Mouse (Mus musculus) heart, postnatal 0 days (tissue): Measurements from ENCODE around the gene Med13. TPM values are rescaled to one million over a fixed set of nuclear protein-coding genes. Genes with fewer than 3 reads are reported as not detected.

Experiments
- ATAC-seq: fragments of 200-750 bp; cut with Nextera tagmentation; 2 replicates; pipeline ENCODE4 v1.8.0; 2017; ENCODE audit warnings: low read depth, moderate number of reproducible peaks, moderate library complexity; ENCODE audit not compliant: insufficient read depth
- DNase-seq: peaks from one replicate; pipeline ENCODE4 v3.0.0-alpha.2; 2016; ENCODE audit warnings: low spot score
- H3K27ac ChIP-seq: fragments of 300-500 bp; sonication (generic); 2 replicates; pipeline ENCODE4 v1.5.1; 2014; ENCODE audit warnings: low read depth, mild to moderate bottlenecking
- H3K27me3 ChIP-seq: fragments of 300-500 bp; sonication (generic); 2 replicates; pipeline ENCODE4 v1.6.1; 2014; ENCODE audit warnings: low read length, mixed read lengths; ENCODE audit not compliant: control insufficient read depth, insufficient read depth
- H3K36me3 ChIP-seq: fragments of 300-500 bp; sonication (generic); replicated peaks from 2 replicates; pipeline ENCODE4 v1.6.1; 2014; ENCODE audit warnings: low read length, mixed read lengths; ENCODE audit not compliant: control insufficient read depth, insufficient read depth
- H3K4me1 ChIP-seq: fragments of 300-500 bp; sonication (generic); 2 replicates; pipeline ENCODE4 v1.6.1; 2014; ENCODE audit warnings: antibody characterized with exemption; ENCODE audit not compliant: control insufficient read depth, insufficient read depth
- H3K4me2 ChIP-seq: fragments of 300-500 bp; sonication (generic); 2 replicates; pipeline ENCODE4 v1.6.1; 2014; ENCODE audit warnings: low read depth, mild to moderate bottlenecking, low read length, moderate library complexity
- H3K4me3 ChIP-seq: fragments of 300-500 bp; sonication (generic); 2 replicates; pipeline ENCODE4 v1.5.1; 2014; ENCODE audit warnings: low read depth, low read length
- H3K9ac ChIP-seq: fragments of 300-500 bp; sonication (generic); replicated peaks from 2 replicates; pipeline ENCODE4 v1.6.1; 2014; ENCODE audit warnings: low read depth, low read length, mixed read lengths
- H3K9me3 ChIP-seq: fragments of 300-500 bp; sonication (generic); replicated peaks from 2 replicates; pipeline ENCODE4 v1.6.1; 2016; ENCODE audit warnings: low read length; ENCODE audit not compliant: control insufficient read depth
- CTCF ChIP-seq: IDR thresholded peaks from 2 replicates; pipeline ENCODE4 v1.5.1; 2016; ENCODE audit warnings: antibody characterized with exemption, control low read depth, low read depth
- EP300 ChIP-seq: IDR thresholded peaks from 2 replicates; pipeline ENCODE4 v1.6.1; 2016; ENCODE audit warnings: antibody characterized with exemption, low read depth
- WGBS: fragments of 180-500 bp; shearing (Covaris S2); extraction: QIAGEN DNeasy Blood & Tissue Kit; methylation state at CpG from one replicate; pipeline ENCODE4 v1.1.7; 2014; 5-methylcytosine and 5-hydroxymethylcytosine counted together
- polyA plus RNA-seq: library from polyadenylated mRNA; unstranded; fragments of >200 nt; fragmentation: Nextera tagmentation; extraction: Ambion mirVana; gene quantifications from 2 replicates; pipeline ENCODE4 v1.2.1, GENCODE M21; 2015
- total RNA-seq: library from RNA; depleted of rRNA; stranded (reverse); fragments of >200 nt; gene quantifications from 2 replicates; pipeline ENCODE4 v1.2.3, GENCODE M21; 2014; ENCODE audit warnings: low replicate concordance

Gene Med13
- total and polyA plus RNA-seq, 2 experiments from 2014 or later = 3.7 to 26.3 TPM

GRCm38 (mm10) chr11:86396518-86396917 lies 39.1 kb upstream of the Med13 start:
- no peak overlapping the region for H3K4me2 ChIP-seq
- no peak overlapping the region for H3K9ac ChIP-seq
- no peak for TF ChIP-seq CTCF
- TF ChIP-seq EP300 = no peak
- no peak overlapping the region for H3K4me3 ChIP-seq
- ATAC-seq (no peak), DNase-seq (no peak)
- H3K36me3 ChIP-seq = no peaks in the 10 kb centered on the region
- peaks cover 7% of the 10 kb centered on the region for H3K4me1 ChIP-seq
- no peaks in the 10 kb centered on the region for H3K27me3 ChIP-seq
- WGBS = 72% methylated on average over 2 of the region's 2 CpGs
- no peaks in the 10 kb centered on the region for H3K9me3 ChIP-seq
- no peak overlapping the region for H3K27ac ChIP-seq

GRCm38 (mm10) chr11:86395513-86396125 lies 38.2 kb upstream of the Med13 start:
- Histone ChIP-seq H3K4me1 (peaks cover 7% of the 10 kb centered on the region), H3K4me3 (0 out of 2 replicates have a peak overlapping the region, but pooled peaks have one; percentile 14), H3K9me3 (no peaks in the 10 kb centered on the region), H3K9ac (peak overlapping the region; percentile 33), H3K27ac (no peak overlapping the region), H3K36me3 (no peaks in the 10 kb centered on the region), H3K27me3 (no peaks in the 10 kb centered on the region), H3K4me2 (peak overlapping the region; percentile 45)
- peak; percentile 56 for DNase-seq
- ATAC-seq = peak; percentile 70
- peak; percentile 65 for TF ChIP-seq CTCF
- TF ChIP-seq EP300 = no peak
- WGBS = 7% methylated on average over 9 of the region's 9 CpGs

- Histone ChIP-seq H3K36me3 (no peaks in the 10 kb centered on the region), H3K27ac (no peak overlapping the region), H3K4me1 (peaks cover 7% of the 10 kb centered on the region), H3K27me3 (no peaks in the 10 kb centered on the region), H3K4me3 (no peak overlapping the region), H3K4me2 (no peak overlapping the region), H3K9me3 (no peaks in the 10 kb centered on the region), H3K9ac (no peak overlapping the region)
- TF ChIP-seq EP300 (no peak), CTCF (no peak)
- ATAC-seq = no peak
- DNase-seq = no peak
- WGBS = 85% methylated on average over 4 of the region's 4 CpGs
Measured at GRCm38 (mm10) chr11:86395100-86395499, 37.7 kb upstream of the Med13 start.

- 51% methylated on average over 7 of the region's 7 CpGs for WGBS
- no peak for TF ChIP-seq EP300
- TF ChIP-seq CTCF = no peak
- Histone ChIP-seq H3K4me2 (no peak overlapping the region), H3K4me1 (peaks cover 7% of the 10 kb centered on the region), H3K9me3 (no peaks in the 10 kb centered on the region), H3K9ac (no peak overlapping the region), H3K36me3 (no peaks in the 10 kb centered on the region), H3K4me3 (no peak overlapping the region), H3K27ac (no peak overlapping the region), H3K27me3 (no peaks in the 10 kb centered on the region)
- ATAC-seq (no peak), DNase-seq (no peak)
Measured at GRCm38 (mm10) chr11:86391687-86392086, 34.3 kb upstream of the Med13 start.

- DNase-seq (no peak), ATAC-seq (no peak)
- no peaks in the 10 kb centered on the region for H3K36me3 ChIP-seq
- no peak overlapping the region for H3K9ac ChIP-seq
- WGBS = 69% methylated on average over 1 of the region's 1 CpGs
- TF ChIP-seq CTCF (no peak), EP300 (no peak)
- no peaks in the 10 kb centered on the region; the same call in 1 of the 2 replicates for H3K4me1 ChIP-seq
- no peak overlapping the region for H3K27ac ChIP-seq
- H3K4me3 ChIP-seq = no peak overlapping the region
- no peaks in the 10 kb centered on the region for H3K27me3 ChIP-seq
- H3K4me2 ChIP-seq = no peak overlapping the region
- no peaks in the 10 kb centered on the region for H3K9me3 ChIP-seq
Measured at GRCm38 (mm10) chr11:86390308-86390707, 32.9 kb upstream of the Med13 start.

- WGBS = 69% methylated on average over 4 of the region's 4 CpGs
- TF ChIP-seq EP300 (no peak), CTCF (no peak)
- no peak overlapping the region for H3K4me3 ChIP-seq
Measured at GRCm38 (mm10) chr11:86389506-86389905, 32.1 kb upstream of the Med13 start.

More at GRCm38 (mm10) chr11:86389506-86389905, 32.1 kb upstream of the Med13 start:
- Histone ChIP-seq H3K36me3 (no peaks in the 10 kb centered on the region), H3K27me3 (no peaks in the 10 kb centered on the region), H3K27ac (no peak overlapping the region), H3K4me2 (no peak overlapping the region), H3K4me1 (no peaks in the 10 kb centered on the region; the same call in 1 of the 2 replicates), H3K9ac (no peak overlapping the region), H3K9me3 (no peaks in the 10 kb centered on the region)
- DNase-seq (no peak), ATAC-seq (no peak)
